ENCODE assay signal across 8 mouse cellular contexts in the genomic region with DNA sequence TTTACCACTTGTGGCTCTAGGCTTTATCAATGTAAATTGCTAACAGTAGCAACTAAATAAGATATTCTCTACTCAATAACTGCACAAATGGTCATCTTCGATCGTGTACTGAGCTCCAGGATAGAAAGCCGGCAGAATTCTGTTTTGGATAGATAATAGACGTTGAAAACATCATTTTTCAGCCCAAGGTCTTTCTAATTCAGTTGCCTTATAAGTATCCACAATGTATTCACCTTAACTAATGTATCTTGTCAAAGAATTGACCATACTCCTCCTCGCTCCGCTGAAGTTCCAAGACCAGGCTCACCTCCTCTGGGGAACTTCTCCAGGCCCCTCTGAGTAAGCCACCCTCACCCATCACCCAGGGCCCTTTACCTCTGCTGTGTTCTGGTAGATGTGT. TPM values are rescaled to one million over a fixed set of nuclear protein-coding genes. Genes with fewer than 3 reads are reported as not detected.
DNase-seq lines count a peak whose midpoint lies in the region; ATAC-seq lines count a peak whose summit lies in the region.

No protein-coding gene starts in this region.

- DNase-seq in lung, adult 18-20 months: no peak
- no peak for DNase-seq in limb, embryonic 11.5 days (ENCODE audit: low spot score)
- DNase-seq in frontal cortex, postnatal 36 days (ENCODE audit: low spot score in 2 of 2): no peak
- no peak for DNase-seq in cerebellum, postnatal 14 days
- DNase-seq in right cerebral cortex, adult 2 months (ENCODE audit: low spot score in 2 of 2): no peak

- peak overlapping the region; percentile 84 for H3K4me2 ChIP-seq in lung, embryonic 15.5 days
- H3K4me2 ChIP-seq in forebrain, embryonic 12.5 days: peak overlapping the region; percentile 64
- H3K4me2 ChIP-seq in limb, embryonic 11.5 days (ENCODE audit: low read depth, severe bottlenecking): peak overlapping the region; percentile 60
- peak overlapping the region; percentile 79 for H3K4me2 ChIP-seq in neural tube, embryonic 15.5 days

- ATAC-seq in lung, embryonic 15.5 days (ENCODE audit: borderline replicate concordance, extremely low read depth, low FRiP score, low TSS enrichment): no peak
- ATAC-seq in forebrain, embryonic 12.5 days (ENCODE audit: low FRiP score): no peak
- no peak for ATAC-seq in limb, embryonic 11.5 days (ENCODE audit: insufficient number of reproducible peaks, low FRiP score, low TSS enrichment, low read depth)
- no peak for ATAC-seq in neural tube, embryonic 15.5 days (ENCODE audit: low FRiP score)

- H3K9ac ChIP-seq in lung, embryonic 15.5 days: peak overlapping the region; percentile 77; the same call in 1 of the 2 replicates
- peak overlapping the region; percentile 93 for H3K9ac ChIP-seq in forebrain, embryonic 12.5 days
- peak overlapping the region; percentile 35; the same call in 1 of the 2 replicates for H3K9ac ChIP-seq in limb, embryonic 11.5 days (ENCODE audit: low read length)
- peak overlapping the region; percentile 75; the same call in 1 of the 2 replicates for H3K9ac ChIP-seq in neural tube, embryonic 15.5 days (replicated peaks)

- 36% methylated on average over 6 of the region's 6 CpGs for whole genome bisulfite sequencing in lung, embryonic 15.5 days
- 54% methylated on average over 6 of the region's 6 CpGs for WGBS in forebrain, embryonic 12.5 days
- 51% methylated on average over 6 of the region's 6 CpGs for WGBS in limb, embryonic 11.5 days
- WGBS in neural tube, embryonic 15.5 days: 49% methylated on average over 6 of the region's 6 CpGs

- H3K36me3 ChIP-seq in lung, embryonic 15.5 days: no peaks in the 10 kb centered on the region
- peaks cover 36% of the 10 kb centered on the region for H3K36me3 ChIP-seq in forebrain, embryonic 12.5 days (replicated peaks)
- peaks cover 12% of the 10 kb centered on the region; the same call in 1 of the 2 replicates for H3K36me3 ChIP-seq in limb, embryonic 11.5 days (ENCODE audit: control insufficient read depth, insufficient read depth, low read length)
- H3K36me3 ChIP-seq in neural tube, embryonic 15.5 days: peaks cover 10% of the 10 kb centered on the region

- no peaks in the 10 kb centered on the region for H3K9me3 ChIP-seq in lung, embryonic 15.5 days
- no peaks in the 10 kb centered on the region for H3K9me3 ChIP-seq in forebrain, embryonic 12.5 days
- H3K9me3 ChIP-seq in limb, embryonic 11.5 days (ENCODE audit: control insufficient read depth, low read length): peaks cover 7% of the 10 kb centered on the region; the same call in 1 of the 2 replicates
- H3K9me3 ChIP-seq in neural tube, embryonic 15.5 days (replicated peaks): no peaks in the 10 kb centered on the region

- no peaks in the 10 kb centered on the region for H3K27me3 ChIP-seq in lung, embryonic 15.5 days
- no peaks in the 10 kb centered on the region for H3K27me3 ChIP-seq in forebrain, embryonic 12.5 days
- no peaks in the 10 kb centered on the region for H3K27me3 ChIP-seq in limb, embryonic 11.5 days (ENCODE audit: control insufficient read depth, insufficient read depth, low read length)
- H3K27me3 ChIP-seq in neural tube, embryonic 15.5 days (replicated peaks): no peaks in the 10 kb centered on the region

- peak overlapping the region; percentile 84 for H3K4me3 ChIP-seq in lung, embryonic 15.5 days
- H3K4me3 ChIP-seq in forebrain, embryonic 12.5 days (replicated peaks): peak overlapping the region; percentile 86
- peak overlapping the region; percentile 75 for H3K4me3 ChIP-seq in limb, embryonic 11.5 days (ENCODE audit: low read depth, low read length)
- peak overlapping the region; percentile 86 for H3K4me3 ChIP-seq in neural tube, embryonic 15.5 days (replicated peaks)

- peaks cover 6% of the 10 kb centered on the region; the same call in 1 of the 2 replicates for H3K4me1 ChIP-seq in lung, embryonic 15.5 days
- peaks cover 28% of the 10 kb centered on the region for H3K4me1 ChIP-seq in forebrain, embryonic 12.5 days
- peaks cover 4% of the 10 kb centered on the region; the same call in 1 of the 2 replicates for H3K4me1 ChIP-seq in limb, embryonic 11.5 days (ENCODE audit: control insufficient read depth, insufficient read depth, low read length)
- H3K4me1 ChIP-seq in neural tube, embryonic 15.5 days: peaks cover 27% of the 10 kb centered on the region

- H3K27ac ChIP-seq in lung, embryonic 15.5 days: no peak overlapping the region
- no peak overlapping the region for H3K27ac ChIP-seq in forebrain, embryonic 12.5 days
- no peak overlapping the region for H3K27ac ChIP-seq in limb, embryonic 11.5 days (replicated peaks; ENCODE audit: low read depth, low read length)
- H3K27ac ChIP-seq in neural tube, embryonic 15.5 days (replicated peaks): 0 out of 2 replicates have a peak overlapping the region, but pooled peaks have one; percentile 18

RNA-seq across cellular contexts. Expression of a gene that starts 1.2 kb away (rescaled TPM):
- 26.7 and 27.2 TPM in 2 replicates for polyA plus RNA-seq in lung, embryonic 15.5 days (2015; fragmentation: Nextera tagmentation; extraction: Ambion mirVana)
- 119 and 121 TPM in 2 replicates for polyA plus RNA-seq in forebrain, embryonic 12.5 days (2016; fragmentation: Nextera tagmentation; extraction: Ambion mirVana)
- 99.5 and 109 TPM in 2 replicates for polyA plus RNA-seq in limb, embryonic 11.5 days (2014; fragmentation: Nextera tagmentation; extraction: Ambion mirVana)
- polyA plus RNA-seq in neural tube, embryonic 15.5 days (2015; fragmentation: Nextera tagmentation; extraction: Ambion mirVana): 77.5 and 94.9 TPM in 2 replicates

RNA-seq across cellular contexts. Expression of a gene that starts 40.3 kb away (rescaled TPM):
- polyA plus RNA-seq in lung, embryonic 15.5 days (2015; fragmentation: Nextera tagmentation; extraction: Ambion mirVana): 127 and 146 TPM in 2 replicates
- 149 and 160 TPM in 2 replicates for polyA plus RNA-seq in forebrain, embryonic 12.5 days (2016; fragmentation: Nextera tagmentation; extraction: Ambion mirVana)
- polyA plus RNA-seq in limb, embryonic 11.5 days (2014; fragmentation: Nextera tagmentation; extraction: Ambion mirVana): 146 and 150 TPM in 2 replicates
- 134 and 143 TPM in 2 replicates for polyA plus RNA-seq in neural tube, embryonic 15.5 days (2015; fragmentation: Nextera tagmentation; extraction: Ambion mirVana)

RNA-seq across cellular contexts. Expression of a gene that starts 54.3 kb away (rescaled TPM):
- 31.7 and 38.4 TPM in 2 replicates for polyA plus RNA-seq in lung, embryonic 15.5 days (2015; fragmentation: Nextera tagmentation; extraction: Ambion mirVana)
- 79.2 and 79.9 TPM in 2 replicates for polyA plus RNA-seq in forebrain, embryonic 12.5 days (2016; fragmentation: Nextera tagmentation; extraction: Ambion mirVana)
- polyA plus RNA-seq in limb, embryonic 11.5 days (2014; fragmentation: Nextera tagmentation; extraction: Ambion mirVana): 154 and 174 TPM in 2 replicates
- polyA plus RNA-seq in neural tube, embryonic 15.5 days (2015; fragmentation: Nextera tagmentation; extraction: Ambion mirVana): 13.1 and 16.2 TPM in 2 replicates

Comparison
In these comparisons a context has a peak if more than half of its experiments do, and no peak if none do; other contexts are left out.
1. H3K9ac ChIP-seq: peak in every context shown above with its lines; median percentile 93 in forebrain, embryonic 12.5 days; 77 in lung, embryonic 15.5 days; 75 in neural tube, embryonic 15.5 days; 35 in limb, embryonic 11.5 days.